In the genomic region with DNA sequence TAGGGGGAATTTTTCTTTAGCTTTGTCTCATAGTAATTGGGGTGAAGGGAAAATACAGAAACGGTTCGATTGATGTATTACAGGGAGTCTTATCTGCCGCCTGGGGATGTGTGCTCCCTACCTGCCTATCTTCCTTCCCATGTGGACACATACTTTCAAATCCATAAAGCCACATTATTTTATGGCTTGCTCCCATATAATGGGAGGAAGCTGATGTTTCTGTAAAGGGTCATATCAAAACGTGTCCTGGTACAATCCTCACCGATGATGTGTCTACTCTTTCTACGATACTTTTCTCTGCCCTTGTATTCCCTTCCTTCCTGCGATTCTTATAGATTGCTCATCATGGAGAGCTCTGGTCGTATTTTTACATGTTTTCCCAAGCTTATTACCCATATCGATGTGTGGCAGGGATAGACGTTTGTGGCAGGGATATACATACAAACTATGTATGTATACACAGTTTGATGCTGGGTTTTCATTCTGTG, we compare ENCODE assay signal across 8 mouse cellular contexts. TPM values are rescaled to one million over a fixed set of nuclear protein-coding genes. Genes with fewer than 3 reads are reported as not detected.
DNase-seq lines count a peak whose midpoint lies in the region; ATAC-seq and TF ChIP-seq lines count a peak whose summit lies in the region.

No protein-coding gene starts in this region.

- H3K36me3 ChIP-seq in kidney, adult 2 months (ENCODE audit: control insufficient read depth, insufficient read depth, low read length), result no peaks in the 10 kb centered on the region
- H3K36me3 ChIP-seq in hindbrain, embryonic 15.5 days, result no peaks in the 10 kb centered on the region
- peaks cover 6% of the 10 kb centered on the region; the same call in 1 of the 2 replicates for H3K36me3 ChIP-seq in midbrain, embryonic 13.5 days

- peak overlapping the region; percentile 99 for H3K4me3 ChIP-seq in kidney, adult 2 months (ENCODE audit: insufficient read depth, low read depth, low read length)
- H3K4me3 ChIP-seq in bone marrow, adult 2 months (replicated peaks; ENCODE audit: control insufficient read depth, low read depth, low read length), result peak overlapping the region; percentile 97
- peak overlapping the region; percentile 87 for H3K4me3 ChIP-seq in hindbrain, embryonic 15.5 days
- H3K4me3 ChIP-seq in midbrain, embryonic 13.5 days (replicated peaks), result peak overlapping the region; percentile 80

- H3K27ac ChIP-seq in kidney, adult 2 months (ENCODE audit: insufficient read depth, low read depth, low read length), result no peak overlapping the region
- H3K27ac ChIP-seq in bone marrow, adult 2 months (ENCODE audit: control insufficient read depth, insufficient read depth, low read depth, low read length, poor library complexity), result no peak overlapping the region; the same call in 1 of the 2 replicates
- H3K27ac ChIP-seq in hindbrain, embryonic 15.5 days (replicated peaks), result peak overlapping the region; percentile 81
- H3K27ac ChIP-seq in midbrain, embryonic 13.5 days, result peak overlapping the region; percentile 78; the same call in 1 of the 2 replicates

- whole genome bisulfite sequencing in kidney, adult 2 months, result 14% methylated on average over 10 of the region's 10 CpGs
- 13% methylated on average over 10 of the region's 10 CpGs for WGBS in bone marrow, adult 2 months
- 25% methylated on average over 10 of the region's 10 CpGs for WGBS in hindbrain, embryonic 15.5 days
- 32% methylated on average over 10 of the region's 10 CpGs for WGBS in midbrain, embryonic 13.5 days

- TF ChIP-seq POLR2A in kidney, adult 2 months (IDR thresholded peaks at IDR 0.05; ENCODE audit: low read depth, low read length), result no peak
- no peak for TF ChIP-seq POLR2A in bone marrow, adult 2 months (IDR thresholded peaks at IDR 0.05; ENCODE audit: borderline replicate concordance, control insufficient read depth, low read depth, low read length)

- H3K4me2 ChIP-seq in hindbrain, embryonic 15.5 days, result peak overlapping the region; percentile 89
- peak overlapping the region; percentile 73 for H3K4me2 ChIP-seq in midbrain, embryonic 13.5 days (replicated peaks)

- TF ChIP-seq CTCF in kidney, adult 2 months (conservative IDR thresholded peaks at IDR 0.05; ENCODE audit: insufficient read depth, insufficient read length, low read depth, low read length), result no peak
- no peak for TF ChIP-seq CTCF in bone marrow, adult 2 months (IDR thresholded peaks at IDR 0.05; ENCODE audit: control insufficient read depth, insufficient read depth, low read length)

- ATAC-seq in hindbrain, embryonic 15.5 days (ENCODE audit: low FRiP score, low read depth), result no peak; the same call in 1 of the 2 replicates
- ATAC-seq in midbrain, embryonic 13.5 days, result peak; percentile 43
- no peak for ATAC-seq in granulocyte monocyte progenitor cell, adult 5-6 weeks (replicated peaks; ENCODE audit: poor library complexity, severe bottlenecking)

- DNase-seq in kidney, adult 2 months, result no peak
- DNase-seq in kidney, adult 9 months, result no peak
- DNase-seq in adipocyte (ENCODE audit: low spot score), result no peak
- DNase-seq in ovary, postnatal 10 days (ENCODE audit: low spot score), result no peak

- H3K27me3 ChIP-seq in kidney, adult 2 months (replicated peaks; ENCODE audit: control insufficient read depth, insufficient read depth, low read length), result no peaks in the 10 kb centered on the region
- no peaks in the 10 kb centered on the region for H3K27me3 ChIP-seq in hindbrain, embryonic 15.5 days
- H3K27me3 ChIP-seq in midbrain, embryonic 13.5 days, result no peaks in the 10 kb centered on the region

- H3K9ac ChIP-seq in hindbrain, embryonic 15.5 days, result peak overlapping the region; percentile 90
- peak overlapping the region; percentile 84 for H3K9ac ChIP-seq in midbrain, embryonic 13.5 days (replicated peaks)

- no peaks in the 10 kb centered on the region for H3K9me3 ChIP-seq in hindbrain, embryonic 15.5 days
- H3K9me3 ChIP-seq in midbrain, embryonic 13.5 days, result no peaks in the 10 kb centered on the region

- no peaks in the 10 kb centered on the region; the same call in 1 of the 2 replicates for H3K4me1 ChIP-seq in kidney, adult 2 months (ENCODE audit: control insufficient read depth, insufficient read depth, low read length)
- H3K4me1 ChIP-seq in bone marrow, adult 2 months (ENCODE audit: control insufficient read depth, insufficient read depth, low read length), result no peaks in the 10 kb centered on the region
- peaks cover 14% of the 10 kb centered on the region for H3K4me1 ChIP-seq in hindbrain, embryonic 15.5 days (replicated peaks)
- peaks cover 12% of the 10 kb centered on the region for H3K4me1 ChIP-seq in midbrain, embryonic 13.5 days (replicated peaks)

RNA-seq across cellular contexts. Expression of a gene that starts 0.6 kb away (rescaled TPM):
- 15.6 and 17.3 TPM in 2 replicates for polyA plus RNA-seq in kidney, adult 2 months (2012; rRNA removed)
- 6.0 and 6.8 TPM in 2 replicates for polyA plus RNA-seq in bone marrow, adult 2 months (2011; ENCODE audit: insufficient read depth, insufficient read length, low replicate concordance, missing spikeins)
- 26.7 and 27.7 TPM in 2 replicates for polyA plus RNA-seq in hindbrain, embryonic 15.5 days (2015; fragmentation: Nextera tagmentation; extraction: Ambion mirVana)
- polyA plus RNA-seq in midbrain, embryonic 13.5 days (2015; fragmentation: Nextera tagmentation; extraction: Ambion mirVana), result 23.3 and 27.7 TPM in 2 replicates
- total RNA-seq in granulocyte monocyte progenitor cell, adult 5-6 weeks (2014; fragmentation: Nextera tagmentation), result 22.5 and 36.2 TPM in 2 replicates
- 17.2 and 20.2 TPM in 2 replicates for total RNA-seq in granulocyte monocyte progenitor cell, adult 5-6 weeks (2017)

RNA-seq across cellular contexts. Expression of a gene that starts 0.8 kb away (rescaled TPM):
- polyA plus RNA-seq in kidney, adult 2 months (2012; rRNA removed), result 4.6 and 4.7 TPM in 2 replicates
- polyA plus RNA-seq in bone marrow, adult 2 months (2011; ENCODE audit: insufficient read depth, insufficient read length, low replicate concordance, missing spikeins), result 2.8 and 4.9 TPM in 2 replicates
- 1.9 and 2.1 TPM in 2 replicates for polyA plus RNA-seq in hindbrain, embryonic 15.5 days (2015; fragmentation: Nextera tagmentation; extraction: Ambion mirVana)
- 2.4 and 2.6 TPM in 2 replicates for polyA plus RNA-seq in midbrain, embryonic 13.5 days (2015; fragmentation: Nextera tagmentation; extraction: Ambion mirVana)
- total RNA-seq in granulocyte monocyte progenitor cell, adult 5-6 weeks (2014; fragmentation: Nextera tagmentation), result 8.9 and 12.2 TPM in 2 replicates
- 5.8 and 7.9 TPM in 2 replicates for total RNA-seq in granulocyte monocyte progenitor cell, adult 5-6 weeks (2017)

RNA-seq across cellular contexts. Expression of a gene that starts 54.2 kb away (rescaled TPM):
- 120 TPM in 2 replicates for polyA plus RNA-seq in kidney, adult 2 months (2012; rRNA removed)
- 31.0 and 44.9 TPM in 2 replicates for polyA plus RNA-seq in bone marrow, adult 2 months (2011; ENCODE audit: insufficient read depth, insufficient read length, low replicate concordance, missing spikeins)
- polyA plus RNA-seq in hindbrain, embryonic 15.5 days (2015; fragmentation: Nextera tagmentation; extraction: Ambion mirVana), result 42.7 and 45.0 TPM in 2 replicates
- polyA plus RNA-seq in midbrain, embryonic 13.5 days (2015; fragmentation: Nextera tagmentation; extraction: Ambion mirVana), result 22.0 TPM in 2 replicates
- total RNA-seq in granulocyte monocyte progenitor cell, adult 5-6 weeks (2014; fragmentation: Nextera tagmentation), result 77.6 and 108 TPM in 2 replicates
- 101 and 111 TPM in 2 replicates for total RNA-seq in granulocyte monocyte progenitor cell, adult 5-6 weeks (2017)

Comparison
In these comparisons a context has a peak if more than half of its experiments do, and no peak if none do; other contexts are left out.
1. H3K27ac ChIP-seq: peak in hindbrain, embryonic 15.5 days (single experiment) and midbrain, embryonic 13.5 days (single experiment); none in kidney, adult 2 months (single experiment) and bone marrow, adult 2 months (single experiment).
2. Peak in every context shown above with its lines, with median percentiles within 50 percentile points of each other: H3K4me3 ChIP-seq.